Mouse (Mus musculus): ENCODE measurements around the gene Olfr819. TPM values are rescaled to one million over a fixed set of nuclear protein-coding genes. Genes with fewer than 3 reads are reported as not detected.

The Olfr819 gene
- total RNA-seq (2023) = not detected

DNA sequence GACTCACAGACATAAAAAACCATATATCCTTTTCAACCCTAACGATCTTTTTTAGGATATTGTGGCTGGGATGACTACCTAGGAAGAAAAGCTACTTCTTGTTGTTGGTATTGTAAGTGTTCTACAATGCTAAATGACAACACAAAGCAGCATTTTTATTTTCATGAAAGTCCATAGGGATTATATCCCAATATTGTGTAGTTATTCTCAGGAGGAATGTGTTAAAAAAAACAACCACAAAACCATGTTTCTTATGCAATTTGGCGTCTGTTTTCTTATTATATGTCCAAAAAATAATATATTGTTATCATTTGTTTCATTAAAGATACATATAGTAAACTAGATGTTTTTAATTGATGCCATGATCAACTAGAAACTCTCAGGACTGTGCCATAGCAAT lies at the start of gene Olfr819:
Gene Olfr819 (minus strand): TSS at position 101 of the 400 bp plus-strand sequence.

DNA sequence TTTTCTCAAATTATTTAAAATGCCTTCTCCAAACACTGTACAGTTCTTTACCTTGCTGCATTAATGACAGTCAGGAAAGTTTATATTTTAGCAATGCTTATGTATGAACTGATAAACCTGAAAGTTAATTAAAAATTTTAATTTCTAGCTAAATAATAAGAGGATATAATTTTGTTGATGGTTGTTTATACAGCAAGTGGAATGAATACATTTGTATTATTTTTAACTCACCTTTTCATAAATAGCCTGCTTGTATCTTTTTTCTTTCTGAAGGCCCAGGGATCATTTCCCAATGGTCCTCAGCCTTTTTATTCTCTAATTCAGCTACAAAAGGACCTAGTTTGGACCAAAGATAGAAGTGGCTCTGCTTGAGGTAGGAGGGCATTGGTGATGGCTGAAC lies 45.3 kb upstream of the Olfr819 start, which contains the start of gene Olfr820:
Gene Olfr820 (plus strand): TSS at position 301 of the 400 bp plus-strand sequence.

DNA sequence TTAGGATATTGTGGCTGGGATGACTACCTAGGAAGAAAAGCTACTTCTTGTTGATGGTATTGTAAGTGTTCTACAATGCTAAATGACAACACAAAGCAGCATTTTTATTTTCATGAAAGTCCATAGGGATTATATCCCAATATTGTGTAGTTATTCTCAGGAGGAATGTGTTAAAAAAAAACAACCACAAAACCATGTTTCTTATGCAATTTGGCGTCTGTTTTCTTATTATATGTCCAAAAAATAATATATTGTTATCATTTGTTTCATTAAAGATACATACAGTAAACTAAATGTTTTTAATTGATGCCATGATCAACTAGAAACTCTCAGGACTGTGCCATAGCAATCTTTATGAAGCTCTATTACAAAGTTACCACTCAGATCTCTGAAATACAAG lies 17.9 kb upstream of the Olfr819 start, which contains the start of gene Gm10310:
Gene Gm10310 (minus strand): TSS at position 101 of the 400 bp plus-strand sequence.

DNA sequence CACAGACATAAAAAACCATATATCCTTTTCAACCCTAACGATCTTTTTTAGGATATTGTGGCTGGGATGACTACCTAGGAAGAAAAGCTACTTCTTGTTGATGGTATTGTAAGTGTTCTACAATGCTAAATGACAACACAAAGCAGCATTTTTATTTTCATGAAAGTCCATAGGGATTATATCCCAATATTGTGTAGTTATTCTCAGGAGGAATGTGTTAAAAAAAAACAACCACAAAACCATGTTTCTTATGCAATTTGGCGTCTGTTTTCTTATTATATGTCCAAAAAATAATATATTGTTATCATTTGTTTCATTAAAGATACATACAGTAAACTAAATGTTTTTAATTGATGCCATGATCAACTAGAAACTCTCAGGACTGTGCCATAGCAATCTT lies 9.0 kb upstream of the Olfr819 start, which contains the start of gene Olfr247:
Gene Olfr247 (minus strand): TSS at position 101 of the 400 bp plus-strand sequence.

DNA sequence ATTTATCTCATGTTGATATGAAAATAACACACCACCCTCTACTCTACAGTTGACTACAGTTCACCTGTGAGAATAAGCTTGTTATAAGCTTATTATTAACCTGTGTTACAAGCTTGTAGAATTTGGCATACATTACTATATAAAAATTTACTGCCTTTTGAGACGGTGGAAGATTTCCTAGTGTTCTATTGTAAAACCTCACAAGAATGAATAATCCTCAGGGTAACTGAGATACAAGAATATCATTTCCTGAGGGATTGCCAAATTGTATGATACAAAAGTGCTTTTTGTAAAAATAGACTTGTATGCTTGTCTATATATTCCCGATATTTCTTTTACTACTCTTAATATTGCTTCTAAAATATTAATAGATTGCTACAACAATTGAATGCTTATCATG lies 18.1 kb downstream of the Olfr819 start, which contains the start of gene Olfr818:
Gene Olfr818 (minus strand): TSS at position 101 of the 400 bp plus-strand sequence.

DNA sequence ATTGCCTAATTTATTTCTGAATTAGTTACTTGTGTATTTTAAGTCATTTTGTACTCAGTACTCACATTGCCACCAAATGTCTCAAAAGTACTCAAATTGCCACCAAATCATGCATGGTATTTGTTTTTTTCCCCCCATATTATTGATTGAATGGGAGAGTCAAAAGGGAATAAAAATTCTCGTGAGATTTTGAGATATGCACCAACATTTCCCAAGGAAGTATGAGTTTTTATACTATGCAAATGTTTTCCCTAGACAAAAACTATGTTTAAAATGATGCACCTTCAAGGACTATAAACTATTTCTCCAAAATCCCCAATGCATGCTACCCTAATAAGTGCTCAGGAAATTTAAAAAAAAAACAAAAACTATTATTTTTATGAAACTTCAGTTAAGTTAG lies 51.6 kb downstream of the Olfr819 start, which contains the start of gene Olfr816:
Gene Olfr816 (minus strand): TSS at position 101 of the 400 bp plus-strand sequence.

Other genes starting within 250 kb of the Olfr819 start
- not detected for gene Olfr805, start 237.9 kb downstream of the Olfr819 start, total RNA-seq (2023)
- gene Olfr806, start 225.3 kb downstream of the Olfr819 start, total RNA-seq (2023) = not detected
- gene Olfr807, start 209.5 kb downstream of the Olfr819 start, total RNA-seq (2023) = not detected
- gene Olfr808, start 201.8 kb downstream of the Olfr819 start, total RNA-seq (2023) = not detected
- gene Olfr809, start 192.6 kb downstream of the Olfr819 start, total RNA-seq (2023) = not detected
- gene Olfr810, start 172.3 kb downstream of the Olfr819 start, total RNA-seq (2023) = not detected
- gene Olfr811, start 162.9 kb downstream of the Olfr819 start, total RNA-seq (2023) = not detected
- not detected for gene Olfr812, start 121.2 kb downstream of the Olfr819 start, total RNA-seq (2023)
- not detected for gene Olfr813, start 111.9 kb downstream of the Olfr819 start, total RNA-seq (2023)
- not detected for gene Olfr814, start 87.4 kb downstream of the Olfr819 start, total RNA-seq (2023)
- not detected for gene Olfr815, start 61.4 kb downstream of the Olfr819 start, total RNA-seq (2023)
- gene Olfr816, start 51.7 kb downstream of the Olfr819 start, total RNA-seq (2023) = not detected
- gene Olfr818, start 18.2 kb downstream of the Olfr819 start, total RNA-seq (2023) = not detected
- not detected for gene Olfr247, start 8.9 kb upstream of the Olfr819 start, total RNA-seq (2023)
- not detected for gene Gm10310, start 17.8 kb upstream of the Olfr819 start, total RNA-seq (2023)
- not detected for gene Olfr820, start 45.4 kb upstream of the Olfr819 start, total RNA-seq (2023)
- gene Olfr821, start 63.1 kb upstream of the Olfr819 start, total RNA-seq (2023) = not detected
- gene Olfr822, start 103.9 kb upstream of the Olfr819 start, total RNA-seq (2023) = not detected
- gene Olfr823, start 148.1 kb upstream of the Olfr819 start, total RNA-seq (2023) = not detected
- gene Olfr824, start 162.7 kb upstream of the Olfr819 start, total RNA-seq (2023) = not detected
- not detected for gene Olfr825, start 199.5 kb upstream of the Olfr819 start, total RNA-seq (2023)
- gene Olfr826, start 216.9 kb upstream of the Olfr819 start, total RNA-seq (2023) = not detected
- not detected for gene Olfr827, start 247.1 kb upstream of the Olfr819 start, total RNA-seq (2023)